Mouse (Mus musculus) frontal cortex, postnatal 10 days (tissue): ENCODE results near the gene Scrg1.
"Not testable (repeated sequence)": the region's sequence is repeated elsewhere in the genome, so short reads cannot be mapped to it uniquely, and the experiment has no call there.

Source experiments
- DNase-seq, 2 experiments: peaks; one replicate each; pipeline ENCODE4 v3.0.0; 2022; ENCODE audit warnings: low spot score in 2 of 2, mixed read lengths in 1 of 2

The Scrg1 gene

GRCm38 (mm10) chr8:57455765-57456164 lies at the start of gene Scrg1:
Scrg1 (plus strand) TSS chr8:57455923.
- DNase-seq: peak in 1 of 2 experiments; percentile 11

- DNase-seq: no peak
Observed at GRCm38 (mm10) chr8:57406366-57406765, 49.4 kb upstream of the Scrg1 start.

- no peak for DNase-seq
Observed at GRCm38 (mm10) chr8:57409333-57409732, 46.4 kb upstream of the Scrg1 start.

- no peak for DNase-seq
Observed at GRCm38 (mm10) chr8:57409779-57410472, 45.8 kb upstream of the Scrg1 start.

- DNase-seq: peak in 1 of 2 experiments; percentile 11
Observed at GRCm38 (mm10) chr8:57410473-57410863, 45.3 kb upstream of the Scrg1 start.

- no peak for DNase-seq
Observed at GRCm38 (mm10) chr8:57411366-57411765, 44.4 kb upstream of the Scrg1 start.

GRCm38 (mm10) chr8:57416827-57417226 lies 38.9 kb upstream of the Scrg1 start:
- DNase-seq: no peak

- no peak for DNase-seq
Observed at GRCm38 (mm10) chr8:57426074-57426473, 29.6 kb upstream of the Scrg1 start.

GRCm38 (mm10) chr8:57427581-57428366 lies 27.9 kb upstream of the Scrg1 start:
- DNase-seq: no peak

GRCm38 (mm10) chr8:57428566-57428965 lies 27.2 kb upstream of the Scrg1 start:
- no peak for DNase-seq

GRCm38 (mm10) chr8:57429166-57429887 lies 26.4 kb upstream of the Scrg1 start:
- DNase-seq: peak in 1 of 2 experiments; percentile 61

GRCm38 (mm10) chr8:57429888-57430274 lies 25.8 kb upstream of the Scrg1 start:
- not testable (repeated sequence) for DNase-seq

- DNase-seq: no peak
Observed at GRCm38 (mm10) chr8:57430901-57431300, 24.8 kb upstream of the Scrg1 start.

- no peak for DNase-seq
Observed at GRCm38 (mm10) chr8:57432802-57433201, 22.9 kb upstream of the Scrg1 start.

GRCm38 (mm10) chr8:57435768-57436436 lies 19.8 kb upstream of the Scrg1 start:
- peak; percentile 51 to 60 for DNase-seq

GRCm38 (mm10) chr8:57436437-57436796 lies 19.3 kb upstream of the Scrg1 start:
- DNase-seq: no peak

- no peak for DNase-seq
Observed at GRCm38 (mm10) chr8:57441131-57441530, 14.6 kb upstream of the Scrg1 start.

GRCm38 (mm10) chr8:57441556-57441955 lies 14.2 kb upstream of the Scrg1 start:
- no peak for DNase-seq

- DNase-seq: no peak
Observed at GRCm38 (mm10) chr8:57443289-57443688, 12.4 kb upstream of the Scrg1 start.

GRCm38 (mm10) chr8:57445901-57446300 lies 9.8 kb upstream of the Scrg1 start:
- not testable (repeated sequence) for DNase-seq

GRCm38 (mm10) chr8:57450726-57451125 lies 5.0 kb upstream of the Scrg1 start:
- DNase-seq: no peak

GRCm38 (mm10) chr8:57451896-57452295 lies 3.8 kb upstream of the Scrg1 start:
- DNase-seq: no peak
